Mouse (Mus musculus) embryonic stem cell, embryonic (primary cell): ENCODE results near the gene Znhit6.

Experiments used
- CTCF ChIA-PET, 4 experiments: fragments of 300-600 bp in 2 of 4; fragments of 350-600 bp in 2 of 4; sonication (Branson Sonifier 250); formaldehyde crosslinking; loops; one replicate each; lab custom pipeline; 2022; ENCODE audit warnings: inconsistent platforms in 2 of 4; lab: Charles Lee
- POLR2A ChIA-PET, 4 experiments: fragments of 300-600 bp in 2 of 4; fragments of 350-600 bp in 2 of 4; sonication (Branson Sonifier 250); formaldehyde crosslinking; loops; one replicate each; lab custom pipeline; 2022; ENCODE audit warnings: antibody characterized with exemption in 4 of 4, inconsistent platforms in 1 of 4; lab: Charles Lee

Znhit6 gene

GRCm38 (mm10) chr3:145575743-145576481, at the start of gene Znhit6:
Gene Znhit6 (plus strand): TSS chr3:145576205.
- ChIA-PET POLR2A (interaction anchor here in 3 of 4 experiments (0.6 to 1.3 kb wide), 10 partner anchors 10 to 437 kb away, joined by 3 to 7 read pairs (median 3); partner anchors contain the start of gene Ccn1 (in 1 of the 3)), CTCF (interaction anchor here in 1 of 4 experiments (1.0 kb wide), 2 partner anchors 164 to 362 kb away, joined by 3 to 5 read pairs; partner anchors contain the start of gene 2410004B18Rik)

- ChIA-PET POLR2A (no interaction called here), CTCF (no interaction called here)
Measured at GRCm38 (mm10) chr3:145537870-145538269, 38.1 kb upstream of the Znhit6 start.

GRCm38 (mm10) chr3:145548441-145549415, 27.3 kb upstream of the Znhit6 start:
- POLR2A ChIA-PET, result no interaction called here
- CTCF ChIA-PET, result interaction anchor here in 1 of 4 experiments (0.6 kb wide), 1 partner anchor 362 kb away, joined by 13 read pairs; no protein-coding TSS in a partner anchor

- ChIA-PET POLR2A (no interaction called here), CTCF (no interaction called here)
Measured at GRCm38 (mm10) chr3:145550216-145550615, 25.8 kb upstream of the Znhit6 start.

- CTCF ChIA-PET, result no interaction called here
- POLR2A ChIA-PET, result no interaction called here
Measured at GRCm38 (mm10) chr3:145554388-145554787, 21.6 kb upstream of the Znhit6 start.

GRCm38 (mm10) chr3:145556206-145556605, 19.8 kb upstream of the Znhit6 start:
- CTCF ChIA-PET, result interaction anchor here in 2 of 4 experiments (0.6 to 0.7 kb wide), 2 partner anchors 357 to 862 kb away, joined by 3 to 6 read pairs; no protein-coding TSS in a partner anchor
- POLR2A ChIA-PET, result no interaction called here

- CTCF ChIA-PET, result no interaction called here
- POLR2A ChIA-PET, result no interaction called here
Measured at GRCm38 (mm10) chr3:145559675-145560074, 16.3 kb upstream of the Znhit6 start.

GRCm38 (mm10) chr3:145560117-145560516, 15.9 kb upstream of the Znhit6 start:
- POLR2A ChIA-PET, result no interaction called here
- CTCF ChIA-PET, result interaction anchor here in 1 of 4 experiments (0.6 kb wide), 1 partner anchor 33 kb away, joined by 12 read pairs; no protein-coding TSS in a partner anchor

GRCm38 (mm10) chr3:145574468-145574867, 1.5 kb upstream of the Znhit6 start:
- ChIA-PET CTCF (no interaction called here), POLR2A (no interaction called here)

- CTCF ChIA-PET, result no interaction called here
Measured at GRCm38 (mm10) chr3:145575340-145575739, 665 bp upstream of the Znhit6 start.

GRCm38 (mm10) chr3:145576482-145576822, 447 bp downstream of the Znhit6 start:
- ChIA-PET CTCF (interaction anchor here in 1 of 4 experiments (1.0 kb wide), 2 partner anchors 164 to 361 kb away, joined by 3 to 5 read pairs; partner anchors contain the start of gene 2410004B18Rik), POLR2A (interaction anchor here in 3 of 4 experiments (0.7 to 1.3 kb wide), 8 partner anchors 9 to 438 kb away, joined by 3 to 7 read pairs (median 4); partner anchors contain the start of gene Ccn1 (in 1 of the 3))

More at GRCm38 (mm10) chr3:145575340-145575739, 665 bp upstream of the Znhit6 start:
- POLR2A ChIA-PET, result interaction anchor here in 1 of 4 experiments (0.6 to 1.0 kb wide), 2 partner anchors 79 to 349 kb away, joined by 3 to 4 read pairs; no protein-coding TSS in a partner anchor

- ChIA-PET POLR2A (interaction anchor here in 2 of 4 experiments (0.7 to 1.3 kb wide), 2 partner anchors 75 to 336 kb away, joined by 4 to 7 read pairs; no protein-coding TSS in a partner anchor), CTCF (no interaction called here)
Measured at GRCm38 (mm10) chr3:145576876-145577275, 871 bp downstream of the Znhit6 start.

GRCm38 (mm10) chr3:145583043-145583442, 7.0 kb downstream of the Znhit6 start:
- POLR2A ChIA-PET, result interaction anchor here in 1 of 4 experiments (0.6 kb wide), 1 partner anchor 17 kb away, joined by 3 read pairs; no protein-coding TSS in a partner anchor
- CTCF ChIA-PET, result interaction anchor here in 1 of 4 experiments (0.7 kb wide), 1 partner anchor 8 kb away, joined by 3 read pairs; no protein-coding TSS in a partner anchor

- CTCF ChIA-PET, result interaction anchor here in 2 of 4 experiments (0.6 to 0.7 kb wide), 3 partner anchors 8 to 594 kb away, joined by 3 to 4 read pairs (median 4); no protein-coding TSS in a partner anchor
- POLR2A ChIA-PET, result no interaction called here
Measured at GRCm38 (mm10) chr3:145583522-145584200, 7.7 kb downstream of the Znhit6 start.

- POLR2A ChIA-PET, result interaction anchor here in 2 of 4 experiments (1.2 to 1.3 kb wide), 2 partner anchors 12 to 59 kb away, joined by 3 read pairs; partner anchors contain the start of gene Ccn1 (in 1 of the 2)
- CTCF ChIA-PET, result no interaction called here
Measured at GRCm38 (mm10) chr3:145590562-145590961, 14.6 kb downstream of the Znhit6 start.

GRCm38 (mm10) chr3:145591841-145592542, 16.0 kb downstream of the Znhit6 start:
- ChIA-PET POLR2A (interaction anchor here in 1 of 4 experiments (1.3 kb wide), 1 partner anchor 58 kb away, joined by 3 read pairs; the partner anchor contains the start of gene Ccn1), CTCF (interaction anchor here in 1 of 4 experiments (1.6 kb wide), 1 partner anchor 10 kb away, joined by 3 read pairs; no protein-coding TSS in a partner anchor)

GRCm38 (mm10) chr3:145595354-145595753, 19.3 kb downstream of the Znhit6 start:
- CTCF ChIA-PET, result interaction anchor here in 2 of 4 experiments (0.9 to 1.4 kb wide), 2 partner anchors 18 to 183 kb away, joined by 3 to 5 read pairs; no protein-coding TSS in a partner anchor
- POLR2A ChIA-PET, result interaction anchor here in 2 of 4 experiments (1.3 to 1.5 kb wide), 2 partner anchors 9 kb away, joined by 3 read pairs; no protein-coding TSS in a partner anchor
